Mouse (Mus musculus) R1 (cell line): ENCODE data around the gene Mthfd1l.
A peak's percentile ranks its signal among the peaks of the same experiment; 100 is the strongest.
"Not testable (repeated sequence)": the region's sequence is repeated elsewhere in the genome, so short reads cannot be mapped to it uniquely, and the experiment has no call there.

ENCODE experiments used
- DNase-seq: peaks from one replicate; pipeline ENCODE4 v3.0.0-alpha.2; 2018; ENCODE audit warnings: low read depth, low spot score

The Mthfd1l gene

GRCm38 (mm10) chr10:4119287-4119686, 146.4 kb downstream of the Mthfd1l start:
- DNase-seq = no peak

- DNase-seq = no peak
Observed at GRCm38 (mm10) chr10:4120708-4121107, 147.8 kb downstream of the Mthfd1l start.

- no peak for DNase-seq
Observed at GRCm38 (mm10) chr10:4121197-4121596, 148.3 kb downstream of the Mthfd1l start.

- not testable (repeated sequence) for DNase-seq
Observed at GRCm38 (mm10) chr10:4123280-4123945, 150.5 kb downstream of the Mthfd1l start.

- DNase-seq = no peak
Observed at GRCm38 (mm10) chr10:4124148-4124547, 151.2 kb downstream of the Mthfd1l start.

- no peak for DNase-seq
Observed at GRCm38 (mm10) chr10:4125232-4125631, 152.3 kb downstream of the Mthfd1l start.

GRCm38 (mm10) chr10:4126335-4127012, 153.6 kb downstream of the Mthfd1l start:
- no peak for DNase-seq

GRCm38 (mm10) chr10:4128411-4128810, 155.5 kb downstream of the Mthfd1l start:
- no peak for DNase-seq

GRCm38 (mm10) chr10:4128915-4129314, 156.0 kb downstream of the Mthfd1l start:
- DNase-seq = no peak

- DNase-seq = no peak
Observed at GRCm38 (mm10) chr10:4129461-4129860, 156.5 kb downstream of the Mthfd1l start.

- DNase-seq = no peak
Observed at GRCm38 (mm10) chr10:4130034-4130607, 157.2 kb downstream of the Mthfd1l start.

GRCm38 (mm10) chr10:4132735-4133134, 159.8 kb downstream of the Mthfd1l start:
- peak; percentile 51 for DNase-seq

- DNase-seq = no peak
Observed at GRCm38 (mm10) chr10:4135100-4135764, 162.3 kb downstream of the Mthfd1l start.

GRCm38 (mm10) chr10:4139531-4139930, 166.6 kb downstream of the Mthfd1l start:
- DNase-seq = no peak

- no peak for DNase-seq
Observed at GRCm38 (mm10) chr10:4141689-4142088, 168.8 kb downstream of the Mthfd1l start.

- DNase-seq = peak; percentile 83
Observed at GRCm38 (mm10) chr10:4142816-4143215, 169.9 kb downstream of the Mthfd1l start.

GRCm38 (mm10) chr10:4143381-4143780, 170.5 kb downstream of the Mthfd1l start:
- DNase-seq = peak; percentile 98

- peak; percentile 91 for DNase-seq
Observed at GRCm38 (mm10) chr10:4145080-4145807, 172.3 kb downstream of the Mthfd1l start.

- no peak for DNase-seq
Observed at GRCm38 (mm10) chr10:4146947-4147346, 174.0 kb downstream of the Mthfd1l start.

- DNase-seq = peak; percentile 67
Observed at GRCm38 (mm10) chr10:4151159-4151558, 178.2 kb downstream of the Mthfd1l start.
